Mouse (Mus musculus): Measurements from ENCODE around the gene Slc36a2. TPM values are rescaled to one million over a fixed set of nuclear protein-coding genes. Genes with fewer than 3 reads are reported as not detected.
A peak's percentile ranks its signal among the peaks of the same experiment; 100 is the strongest.

Slc36a2 gene
- total and polyA plus RNA-seq, 2 experiments: not detected

DNA sequence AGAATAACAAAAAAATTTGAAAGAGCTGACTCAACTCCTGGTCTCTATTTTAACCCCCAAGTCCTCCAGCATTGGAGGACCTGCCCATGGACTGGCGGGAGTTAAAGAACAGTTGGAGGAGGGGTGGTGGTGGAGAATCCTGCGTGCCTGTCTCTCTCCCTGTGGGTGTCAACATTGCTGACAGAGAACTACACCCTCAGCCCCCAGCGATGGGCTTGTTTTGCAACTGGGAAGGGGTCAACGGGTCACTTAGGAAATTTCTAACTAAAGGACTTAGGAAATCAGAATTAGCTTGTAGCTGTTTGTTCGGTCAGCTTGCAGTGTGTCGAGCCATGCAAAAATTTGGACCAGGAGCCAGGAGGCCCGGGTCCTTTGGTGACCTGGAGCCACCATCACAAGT lies 1.8 kb downstream of the Slc36a2 start:
- Histone ChIP-seq H3K4me3 (ENCODE audit: insufficient read depth, low read depth, low read length) (no peak overlapping the region), H3K36me3 (ENCODE audit: control insufficient read depth, insufficient read depth, low read length) (no peaks in the 10 kb centered on the region), H3K27me3 (ENCODE audit: control insufficient read depth, insufficient read depth, low read length) (peaks cover 20% of the 10 kb centered on the region), H3K27ac (replicated peaks; ENCODE audit: insufficient read depth, low read depth, low read length) (no peak overlapping the region), H3K9ac (ENCODE audit: low read depth, low read length) (no peak overlapping the region), H3K79me2 (ENCODE audit: control insufficient read depth, insufficient read depth, low read length) (no peaks in the 10 kb centered on the region), H3K4me1 (ENCODE audit: control insufficient read depth, insufficient read depth, low read length) (no peaks in the 10 kb centered on the region)
- TF ChIP-seq CTCF (IDR thresholded peaks at IDR 0.05; ENCODE audit: low read depth, low read length) (no peak), POLR2A (IDR thresholded peaks at IDR 0.05; ENCODE audit: extremely low read depth, insufficient read depth, low read length) (no peak)
- WGBS: 23% methylated on average over 7 of the region's 7 CpGs
- no peak for DNase-seq (ENCODE audit: extremely low read depth, low read depth, low spot score)

DNA sequence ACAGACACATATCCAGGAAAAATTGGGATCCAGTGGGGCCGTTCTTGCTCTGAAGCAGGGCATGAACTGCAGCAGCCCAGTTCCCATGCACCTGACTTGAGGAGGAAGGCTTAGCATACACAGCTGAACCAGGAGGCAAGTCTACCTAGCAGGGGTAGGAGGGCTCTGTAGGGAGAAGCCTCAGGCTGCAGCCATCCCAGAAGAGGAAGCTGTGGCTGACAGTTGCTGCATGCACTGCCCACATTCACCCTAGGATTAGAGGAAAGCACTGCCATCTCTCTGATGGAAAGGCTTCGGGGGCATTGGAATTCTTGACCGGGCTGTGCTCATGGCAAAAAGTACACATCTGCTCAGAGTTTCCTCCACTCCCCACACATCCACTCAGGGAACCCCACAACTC lies 5.0 kb downstream of the Slc36a2 start:
- peaks cover 17% of the 10 kb centered on the region for H3K27me3 ChIP-seq (ENCODE audit: control insufficient read depth, insufficient read depth, low read length)
- H3K79me2 ChIP-seq (ENCODE audit: control insufficient read depth, insufficient read depth, low read length): no peaks in the 10 kb centered on the region
- no peak overlapping the region for H3K4me3 ChIP-seq (ENCODE audit: insufficient read depth, low read depth, low read length)
- H3K4me1 ChIP-seq (ENCODE audit: control insufficient read depth, insufficient read depth, low read length): no peaks in the 10 kb centered on the region
- no peak overlapping the region for H3K9ac ChIP-seq (ENCODE audit: low read depth, low read length)
- TF ChIP-seq CTCF (IDR thresholded peaks at IDR 0.05; ENCODE audit: low read depth, low read length): no peak
- TF ChIP-seq POLR2A (IDR thresholded peaks at IDR 0.05; ENCODE audit: extremely low read depth, insufficient read depth, low read length): no peak
- no peak overlapping the region for H3K27ac ChIP-seq (replicated peaks; ENCODE audit: insufficient read depth, low read depth, low read length)
- no peak for DNase-seq (ENCODE audit: extremely low read depth, low read depth, low spot score)
- H3K36me3 ChIP-seq (ENCODE audit: control insufficient read depth, insufficient read depth, low read length): no peaks in the 10 kb centered on the region
- 85% methylated on average over 3 of the region's 3 CpGs for WGBS

DNA sequence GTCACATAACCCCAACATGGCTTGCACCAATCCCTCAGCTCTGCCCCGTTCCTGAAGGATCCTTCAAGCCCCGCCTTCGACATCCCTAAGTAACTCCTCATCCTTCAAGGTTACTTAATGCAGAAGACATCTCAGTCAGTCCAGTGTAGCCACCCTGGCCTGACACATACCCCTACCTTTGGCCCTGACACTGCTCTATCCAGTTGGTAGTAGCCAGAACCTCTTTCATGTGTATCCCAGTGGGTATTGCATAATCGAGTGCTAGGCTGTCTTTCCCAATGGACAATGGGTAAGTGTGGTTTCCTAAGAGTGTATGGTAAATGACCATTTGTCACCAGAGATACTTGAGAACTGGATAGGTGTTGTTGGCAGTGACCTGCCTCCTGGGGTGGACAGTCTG lies 6.0 kb downstream of the Slc36a2 start:
- peak; percentile 29 for DNase-seq (ENCODE audit: extremely low read depth, low read depth, low spot score)
- no peaks in the 10 kb centered on the region for H3K36me3 ChIP-seq (ENCODE audit: control insufficient read depth, insufficient read depth, low read length)
- WGBS: 74% methylated on average over 4 of the region's 4 CpGs
- no peak overlapping the region for H3K4me3 ChIP-seq (ENCODE audit: insufficient read depth, low read depth, low read length)
- H3K27me3 ChIP-seq (ENCODE audit: control insufficient read depth, insufficient read depth, low read length): peaks cover 9% of the 10 kb centered on the region
- no peak for TF ChIP-seq POLR2A (IDR thresholded peaks at IDR 0.05; ENCODE audit: extremely low read depth, insufficient read depth, low read length)
- H3K27ac ChIP-seq (replicated peaks; ENCODE audit: insufficient read depth, low read depth, low read length): no peak overlapping the region
- no peaks in the 10 kb centered on the region for H3K79me2 ChIP-seq (ENCODE audit: control insufficient read depth, insufficient read depth, low read length)
- H3K9ac ChIP-seq (ENCODE audit: low read depth, low read length): no peak overlapping the region
- no peaks in the 10 kb centered on the region for H3K4me1 ChIP-seq (ENCODE audit: control insufficient read depth, insufficient read depth, low read length)

GRCm38 (mm10) chr11:55170501-55170900 lies 14.4 kb downstream of the Slc36a2 start:
- H3K36me3 ChIP-seq (ENCODE audit: control insufficient read depth, insufficient read depth, low read length): no peaks in the 10 kb centered on the region
- TF ChIP-seq CTCF (IDR thresholded peaks at IDR 0.05; ENCODE audit: low read depth, low read length) (no peak), POLR2A (IDR thresholded peaks at IDR 0.05; ENCODE audit: extremely low read depth, insufficient read depth, low read length) (no peak)
- no peak overlapping the region for H3K4me3 ChIP-seq (ENCODE audit: insufficient read depth, low read depth, low read length)
- no peaks in the 10 kb centered on the region for H3K79me2 ChIP-seq (ENCODE audit: control insufficient read depth, insufficient read depth, low read length)
- H3K9ac ChIP-seq (ENCODE audit: low read depth, low read length): no peak overlapping the region
- DNase-seq (ENCODE audit: extremely low read depth, low read depth, low spot score): no peak
- WGBS: 82% methylated on average over 4 of the region's 4 CpGs
- no peak overlapping the region for H3K27ac ChIP-seq (replicated peaks; ENCODE audit: insufficient read depth, low read depth, low read length)
- peaks cover 6% of the 10 kb centered on the region for H3K4me1 ChIP-seq (ENCODE audit: control insufficient read depth, insufficient read depth, low read length)
- no peaks in the 10 kb centered on the region; the same call in 1 of the 2 replicates for H3K27me3 ChIP-seq (ENCODE audit: control insufficient read depth, insufficient read depth, low read length)

DNA sequence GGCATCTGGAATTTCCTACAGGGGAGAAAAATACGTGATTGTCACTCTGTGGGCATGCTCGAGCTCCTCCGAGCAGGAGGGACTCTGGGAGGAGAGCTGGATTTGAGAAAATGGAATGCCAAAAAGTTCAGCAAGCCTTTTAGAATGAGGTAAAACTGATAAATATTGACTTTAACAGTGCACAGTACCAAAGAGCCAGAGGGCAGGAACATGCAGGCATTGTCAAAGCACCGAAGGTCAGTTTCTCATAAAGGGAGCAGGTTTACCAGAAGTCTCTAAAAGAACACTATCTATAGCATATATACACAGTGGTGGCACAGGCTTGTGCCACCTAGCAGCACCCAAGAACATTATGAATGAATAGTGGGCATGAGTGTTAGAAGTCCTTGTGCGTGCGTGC lies 16.0 kb downstream of the Slc36a2 start:
- Histone ChIP-seq H3K9ac (ENCODE audit: low read depth, low read length) (no peak overlapping the region), H3K4me3 (ENCODE audit: insufficient read depth, low read depth, low read length) (no peak overlapping the region), H3K4me1 (ENCODE audit: control insufficient read depth, insufficient read depth, low read length) (peaks cover 6% of the 10 kb centered on the region), H3K27ac (replicated peaks; ENCODE audit: insufficient read depth, low read depth, low read length) (no peak overlapping the region), H3K27me3 (ENCODE audit: control insufficient read depth, insufficient read depth, low read length) (0 out of 2 replicates have a peak, but pooled peaks cover 4% of the 10 kb centered on the region), H3K79me2 (ENCODE audit: control insufficient read depth, insufficient read depth, low read length) (no peaks in the 10 kb centered on the region), H3K36me3 (ENCODE audit: control insufficient read depth, insufficient read depth, low read length) (no peaks in the 10 kb centered on the region)
- peak; percentile 63 for DNase-seq (ENCODE audit: extremely low read depth, low read depth, low spot score)
- WGBS: 53% methylated on average over 6 of the region's 6 CpGs
- no peak for TF ChIP-seq CTCF (IDR thresholded peaks at IDR 0.05; ENCODE audit: low read depth, low read length)
- no peak for TF ChIP-seq POLR2A (IDR thresholded peaks at IDR 0.05; ENCODE audit: extremely low read depth, insufficient read depth, low read length)

GRCm38 (mm10) chr11:55168504-55168903 lies 16.4 kb downstream of the Slc36a2 start:
- 35% methylated on average over 4 of the region's 4 CpGs for WGBS
- H3K27ac ChIP-seq (replicated peaks; ENCODE audit: insufficient read depth, low read depth, low read length): no peak overlapping the region

More at GRCm38 (mm10) chr11:55168504-55168903, 16.4 kb downstream of the Slc36a2 start:
- H3K4me3 ChIP-seq (ENCODE audit: insufficient read depth, low read depth, low read length): no peak overlapping the region
- TF ChIP-seq CTCF (IDR thresholded peaks at IDR 0.05; ENCODE audit: low read depth, low read length) (no peak), POLR2A (IDR thresholded peaks at IDR 0.05; ENCODE audit: extremely low read depth, insufficient read depth, low read length) (no peak)
- no peak overlapping the region for H3K9ac ChIP-seq (ENCODE audit: low read depth, low read length)
- H3K4me1 ChIP-seq (ENCODE audit: control insufficient read depth, insufficient read depth, low read length): peaks cover 6% of the 10 kb centered on the region
- H3K79me2 ChIP-seq (ENCODE audit: control insufficient read depth, insufficient read depth, low read length): no peaks in the 10 kb centered on the region
- peak; percentile 81 for DNase-seq (ENCODE audit: extremely low read depth, low read depth, low spot score)
- no peaks in the 10 kb centered on the region for H3K36me3 ChIP-seq (ENCODE audit: control insufficient read depth, insufficient read depth, low read length)
- 0 out of 2 replicates have a peak, but pooled peaks cover 4% of the 10 kb centered on the region for H3K27me3 ChIP-seq (ENCODE audit: control insufficient read depth, insufficient read depth, low read length)
